Mouse (Mus musculus) frontal cortex, adult 2 months (tissue): ENCODE results near the gene Prkg1. TPM values are rescaled to one million over a fixed set of nuclear protein-coding genes. Genes with fewer than 3 reads are reported as not detected.

Experiments
- DNase-seq, 2 experiments: peaks; one replicate each; pipeline ENCODE4 v3.0.0; 2022; ENCODE audit warnings: low spot score in 1 of 2; ENCODE audit errors: extremely low spot score in 1 of 2
- polyA plus RNA-seq: library from polyadenylated mRNA; depleted of rRNA; stranded (reverse); fragments of >200 nt; gene quantifications from 2 replicates; pipeline ENCODE4 v1.2.3, GENCODE M21; 2012

Gene Prkg1
- polyA plus RNA-seq, 1 experiment = 9.3 TPM

DNA sequence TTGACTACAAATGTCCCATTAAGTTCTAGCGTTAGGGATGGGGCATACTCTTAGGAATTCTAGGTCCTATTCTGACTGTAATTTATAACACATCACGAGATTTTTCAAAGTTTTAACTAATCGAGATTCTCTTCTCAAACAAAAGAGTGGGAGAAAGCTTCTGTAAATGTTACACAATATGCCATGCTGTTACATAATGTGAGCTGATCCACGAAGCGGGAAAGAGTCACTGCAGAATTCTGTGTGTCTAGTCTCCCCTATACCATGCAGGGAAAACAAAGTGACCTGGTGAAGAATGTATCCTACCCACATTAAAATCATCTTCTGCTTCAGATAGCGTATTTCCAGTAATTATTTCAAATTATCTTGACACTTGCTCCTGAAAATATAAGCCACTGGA, 567.8 kb downstream of the Prkg1 start:
- DNase-seq = peak in 1 of 2 experiments; percentile 46

DNA sequence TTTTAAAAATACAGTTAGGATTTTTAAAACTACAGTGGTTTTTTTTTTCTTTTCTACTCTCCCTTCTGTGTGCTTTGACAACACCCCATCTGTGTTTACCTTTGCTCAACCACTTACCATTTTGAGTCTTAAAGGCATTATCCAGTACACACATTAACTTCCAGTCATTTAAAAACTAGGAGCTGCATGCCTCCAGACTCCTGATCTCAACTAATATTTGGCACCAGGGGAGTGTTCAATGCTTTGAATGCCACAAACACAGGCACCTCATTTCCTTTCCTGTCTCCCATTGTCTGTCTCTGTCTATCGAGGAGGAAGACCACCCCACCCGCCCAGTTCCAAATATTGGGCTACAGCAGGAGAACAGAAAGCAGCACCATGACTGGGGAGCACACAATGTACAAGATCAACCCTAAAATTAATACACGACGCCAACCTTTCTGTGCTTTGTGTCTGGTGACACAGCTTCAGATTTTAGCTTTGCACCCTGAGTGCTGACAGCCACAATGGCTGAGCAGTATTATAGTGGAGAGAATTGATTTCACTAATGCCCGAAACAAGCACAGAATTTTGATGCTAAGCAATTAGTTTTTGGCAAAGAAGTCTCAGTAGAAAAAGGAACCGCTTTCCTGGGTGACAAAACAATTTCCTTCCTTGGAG, 576.1 kb downstream of the Prkg1 start:
- no peak for DNase-seq

DNA sequence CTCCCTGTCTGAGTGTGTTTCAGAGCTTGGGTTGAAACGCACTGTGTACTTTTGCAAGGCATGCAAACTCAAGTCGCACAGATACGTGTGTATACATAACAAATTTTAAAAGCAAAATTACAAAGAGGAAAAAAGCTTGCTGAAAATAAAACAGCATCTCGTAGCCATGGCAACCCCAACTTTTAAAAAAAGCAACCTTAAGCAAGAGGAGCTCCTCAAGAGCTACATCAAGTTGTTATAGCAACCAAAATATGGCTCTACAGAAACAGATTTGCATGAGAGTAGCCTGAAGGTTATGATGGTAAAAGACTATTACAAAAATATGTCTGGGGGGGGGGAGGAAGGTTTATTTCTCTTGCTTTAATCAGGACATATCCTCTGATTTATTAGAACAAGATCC, 584.1 kb downstream of the Prkg1 start:
- peak; percentile 63 to 82 for DNase-seq

DNA sequence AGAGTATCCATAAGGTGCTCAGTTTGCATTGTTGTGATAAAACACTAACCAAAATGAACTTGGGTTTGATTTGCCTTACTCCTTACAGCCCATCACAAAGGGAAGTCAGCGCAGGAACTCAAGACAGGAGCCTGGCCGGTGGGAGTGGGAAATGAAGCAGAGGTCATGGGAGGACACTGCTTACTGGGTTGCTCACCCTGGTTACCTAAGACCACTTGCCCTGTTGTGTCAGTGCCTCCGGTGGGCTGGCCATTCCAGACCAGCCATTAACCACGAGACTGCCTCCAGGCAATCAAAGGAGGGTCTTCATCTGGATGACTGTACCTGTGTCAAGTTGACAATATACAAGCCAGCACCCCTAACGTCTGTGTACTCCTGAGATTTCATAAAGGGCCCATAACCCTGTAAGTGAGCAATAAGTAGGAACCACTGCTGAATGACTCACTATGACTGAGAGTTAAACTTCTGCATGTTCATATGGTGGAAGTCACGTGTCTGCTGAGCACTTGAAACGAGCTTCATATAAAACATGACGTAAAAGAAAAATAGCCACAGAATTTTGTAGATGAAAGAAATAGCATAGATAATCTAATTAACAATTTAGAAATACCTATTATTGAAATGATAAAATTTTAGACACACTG, 587.4 kb downstream of the Prkg1 start:
- no peak for DNase-seq

DNA sequence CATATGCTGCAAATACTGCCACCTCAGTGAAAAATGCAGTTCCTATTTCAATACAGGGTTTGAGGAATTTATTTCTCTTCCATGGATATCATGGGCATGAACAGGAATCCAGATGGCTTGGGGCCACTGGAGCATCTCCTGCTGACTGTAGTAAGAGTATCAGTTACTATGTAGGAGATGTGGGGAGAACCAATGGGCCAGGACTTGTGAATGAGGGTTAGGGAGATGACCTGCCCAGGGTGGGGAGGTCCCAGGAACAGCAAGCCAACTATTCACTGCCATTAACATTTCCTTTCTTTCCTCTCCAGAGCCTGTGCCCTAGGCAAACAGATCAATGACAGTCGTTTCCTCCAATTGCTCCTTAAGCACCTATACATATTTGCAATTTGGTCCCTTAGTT, 593.8 kb downstream of the Prkg1 start:
- no peak for DNase-seq

GRCm38 (mm10) chr19:31158944-31159460, 605.8 kb downstream of the Prkg1 start:
- no peak for DNase-seq

DNA sequence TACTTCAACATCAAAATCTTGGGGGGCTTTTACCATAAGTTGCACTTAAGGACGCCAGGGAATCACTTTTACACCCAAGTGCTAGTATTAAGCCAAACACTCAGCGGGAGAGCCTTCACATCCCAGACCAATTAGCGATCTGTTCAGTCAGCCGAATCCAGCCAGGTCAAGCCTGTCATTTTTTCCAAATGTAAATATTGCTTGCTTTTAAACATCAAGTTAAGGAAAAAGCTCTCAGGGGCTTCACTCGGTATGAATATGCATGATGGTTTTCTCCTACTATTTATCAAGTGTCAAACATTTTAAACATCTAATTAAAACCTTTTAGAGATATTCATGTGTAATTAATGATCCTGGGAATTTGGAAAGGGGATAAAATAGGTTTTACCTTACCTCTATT, 611.4 kb downstream of the Prkg1 start:
- no peak for DNase-seq

GRCm38 (mm10) chr19:31149902-31150301, 614.9 kb downstream of the Prkg1 start:
- no peak for DNase-seq

DNA sequence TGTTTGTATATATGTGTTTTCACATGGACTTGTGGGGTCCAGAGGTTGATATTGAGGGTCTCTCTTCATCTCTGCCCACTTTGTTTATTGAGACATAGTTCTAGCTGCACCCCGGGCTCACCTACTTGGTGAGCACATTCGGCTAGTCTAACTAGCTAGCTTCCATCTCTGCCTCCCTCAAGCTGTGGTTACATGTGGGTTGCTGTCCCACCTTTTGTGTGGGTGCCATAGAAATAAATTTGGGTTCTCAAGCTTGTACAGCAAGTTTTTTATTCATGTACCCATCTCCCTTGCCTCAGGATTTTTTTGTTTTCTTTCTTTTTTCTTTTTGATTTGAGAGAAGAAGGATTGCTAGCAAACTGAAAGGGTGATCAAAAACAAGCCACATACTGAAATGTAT, 617.4 kb downstream of the Prkg1 start:
- DNase-seq = peak; percentile 14 to 32

- DNase-seq = peak in 1 of 2 experiments; percentile 8
Measured at GRCm38 (mm10) chr19:31146156-31146555, 618.7 kb downstream of the Prkg1 start.

- no peak for DNase-seq
Measured at GRCm38 (mm10) chr19:31141905-31142304, 622.9 kb downstream of the Prkg1 start.

GRCm38 (mm10) chr19:31136316-31136715, 628.5 kb downstream of the Prkg1 start:
- DNase-seq = no peak

DNA sequence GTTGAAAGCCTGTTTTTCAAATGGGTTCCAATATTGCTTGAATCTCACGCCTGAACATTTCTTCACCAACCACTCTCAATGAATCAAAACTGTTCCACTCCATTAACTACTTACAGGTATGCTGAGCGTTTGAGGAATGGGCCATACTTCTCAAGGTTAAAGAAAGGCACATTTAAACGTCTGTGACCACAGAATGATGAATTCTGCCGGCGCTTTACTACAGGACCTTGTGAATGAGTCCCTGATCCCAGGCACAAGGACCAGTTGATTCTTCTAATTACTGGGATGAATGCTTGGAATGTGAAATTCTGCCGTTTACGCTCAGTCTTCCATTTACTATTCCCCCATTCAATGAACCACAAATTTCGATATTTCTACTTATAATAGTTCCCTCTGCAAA, 632.2 kb downstream of the Prkg1 start:
- no peak for DNase-seq

- no peak for DNase-seq
Measured at GRCm38 (mm10) chr19:31124628-31125027, 640.2 kb downstream of the Prkg1 start.

DNA sequence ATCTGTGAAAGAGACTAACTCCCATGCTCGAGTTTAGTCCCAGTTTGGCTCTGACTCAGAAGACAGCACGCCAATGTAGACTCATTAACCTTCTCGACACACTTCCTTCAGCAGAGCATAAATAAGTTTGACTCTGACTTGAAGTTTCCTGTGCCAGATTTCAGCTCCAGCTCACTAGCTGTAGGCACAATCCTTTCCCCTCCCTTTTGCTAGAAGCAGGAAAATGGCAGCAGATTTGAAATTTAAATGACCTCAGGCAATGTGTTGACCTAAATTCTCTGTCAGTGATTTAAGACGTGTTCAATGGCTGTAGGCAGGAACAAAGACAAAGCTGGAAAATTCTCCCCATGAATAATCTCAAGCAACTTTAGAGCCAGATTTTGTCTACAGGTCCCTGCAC, 650.1 kb downstream of the Prkg1 start:
- DNase-seq = peak; percentile 11 to 62

DNA sequence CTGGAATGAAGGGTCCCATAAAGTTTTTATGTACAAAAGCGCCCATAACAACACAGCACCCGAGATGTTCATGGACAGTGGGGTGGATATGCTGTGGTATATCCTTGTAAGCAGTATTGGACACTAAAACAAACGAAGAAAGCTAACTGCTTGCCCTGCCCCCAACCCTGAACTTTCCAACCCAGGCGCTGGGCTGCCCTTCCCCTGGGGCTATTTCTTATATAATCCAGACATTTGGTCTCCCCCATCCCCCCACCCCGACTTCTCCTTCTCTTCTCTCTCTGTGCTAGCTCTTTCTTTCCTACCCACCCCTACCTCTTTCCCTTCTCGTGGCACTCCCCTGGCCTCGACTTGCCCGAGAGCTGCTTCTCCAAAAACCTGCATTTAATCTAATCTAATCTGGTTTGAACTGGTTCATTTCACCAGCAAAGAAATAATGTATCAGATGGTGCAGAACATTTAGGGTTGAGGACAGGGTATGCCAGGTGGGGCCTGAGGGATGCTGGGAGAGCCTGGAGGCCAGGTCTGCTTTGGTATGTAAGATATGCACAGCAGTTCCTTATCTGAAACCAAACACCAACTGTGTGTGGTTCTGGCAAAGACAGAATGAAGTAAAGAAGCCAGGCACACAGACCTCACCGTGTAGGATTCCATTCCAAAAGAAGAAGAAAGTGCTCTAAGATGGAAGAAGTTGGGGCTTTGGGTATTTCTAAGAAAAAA, 657.8 kb downstream of the Prkg1 start:
- no peak for DNase-seq

DNA sequence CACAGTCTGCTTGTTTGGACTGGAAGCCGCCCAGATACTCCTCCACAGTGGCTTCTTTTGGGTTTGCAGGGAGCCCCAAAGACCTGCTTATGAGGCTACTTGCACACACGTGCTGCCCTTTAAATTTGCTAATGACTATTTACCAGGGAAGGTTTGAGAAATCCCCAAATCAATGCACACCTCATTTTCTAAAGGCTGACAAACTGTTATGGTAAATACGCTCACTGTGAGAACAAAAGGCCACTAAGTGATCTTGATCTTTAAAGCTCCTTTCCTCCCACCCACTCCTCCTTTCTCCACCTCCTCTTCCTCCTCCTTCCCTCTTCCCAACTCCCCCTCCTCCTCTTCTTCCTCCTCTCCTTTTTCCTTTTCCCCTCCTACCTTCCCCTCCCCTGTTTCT, 658.8 kb downstream of the Prkg1 start:
- DNase-seq = no peak

- no peak for DNase-seq
Measured at GRCm38 (mm10) chr19:31104764-31105163, 660.1 kb downstream of the Prkg1 start.

GRCm38 (mm10) chr19:31099369-31099768, 665.5 kb downstream of the Prkg1 start:
- no peak for DNase-seq

DNA sequence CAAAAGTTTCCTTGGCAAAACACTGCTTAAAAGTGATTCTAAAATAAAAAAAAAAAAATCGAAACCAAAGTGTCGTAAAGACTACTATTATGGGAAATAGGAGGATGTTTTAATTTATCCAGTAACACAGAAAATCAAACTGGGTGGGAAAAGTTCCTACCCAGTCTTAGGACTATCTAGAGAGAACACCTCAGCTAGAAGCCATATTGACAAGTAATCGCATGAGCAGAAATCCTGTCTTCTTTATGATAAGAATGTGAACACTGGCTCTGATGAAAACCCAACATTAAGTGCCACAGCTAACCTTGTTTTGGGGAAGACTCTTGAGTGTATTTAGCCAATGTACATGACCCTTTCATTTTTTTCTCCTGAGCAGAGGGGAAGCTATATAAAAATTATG, 667.0 kb downstream of the Prkg1 start:
- no peak for DNase-seq

GRCm38 (mm10) chr19:31083761-31084160, 681.1 kb downstream of the Prkg1 start:
- DNase-seq = no peak
